ENCODE assay signal across 9 mouse cellular contexts in the genomic region with DNA sequence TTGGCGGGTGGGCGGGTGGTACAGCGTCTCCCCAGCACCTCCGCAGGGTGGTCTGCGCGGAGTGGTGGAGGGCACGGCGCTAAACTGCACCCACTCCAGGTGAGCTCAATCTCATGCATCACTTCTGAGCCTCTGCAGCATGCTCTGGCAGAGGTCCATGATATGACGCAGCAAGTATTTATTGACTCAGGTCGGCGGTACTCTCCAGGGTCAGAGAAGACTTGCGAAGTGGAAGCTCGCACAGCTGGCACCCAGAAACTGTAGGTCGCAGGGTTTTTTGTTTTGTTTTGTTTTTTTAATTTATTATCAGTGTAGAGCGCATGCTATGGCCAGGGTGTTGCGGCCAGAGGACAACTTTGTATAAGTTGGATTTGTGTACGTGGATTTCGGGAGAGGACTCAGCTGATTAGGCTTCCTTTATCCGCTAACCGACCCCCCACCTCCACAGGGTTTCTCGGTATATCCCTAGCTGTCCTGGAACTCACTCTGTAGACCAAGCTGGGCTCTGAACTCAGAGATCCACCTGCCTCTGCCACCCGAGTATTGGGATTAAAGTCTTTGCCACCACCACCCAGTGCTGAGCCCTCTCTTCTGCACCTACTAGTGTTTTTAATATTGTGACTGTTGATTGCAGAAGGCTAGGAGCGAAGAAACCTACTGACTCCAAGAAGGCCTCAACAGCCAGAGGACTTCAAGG. TPM values are rescaled to one million over a fixed set of nuclear protein-coding genes. Genes with fewer than 3 reads are reported as not detected.
DNase-seq lines count a peak whose midpoint lies in the region; ATAC-seq lines count a peak whose summit lies in the region.
"Had no signal": no experiment of that assay in that cellular context is flagged by ENCODE, and none has a peak within 500 bp of the region (broad histone marks: within the 10 kb centered on the region; RNA-seq: fewer than 3 reads in every experiment).

No protein-coding gene starts in this region.

- H3K27ac ChIP-seq in embryonic facial prominence, embryonic 12.5 days = peak overlapping the region; percentile 62

- H3K9me3 ChIP-seq in embryonic facial prominence, embryonic 12.5 days = no peaks in the 10 kb centered on the region
- H3K9me3 ChIP-seq in megakaryocyte, embryonic 14.5 days = no peaks in the 10 kb centered on the region

- peaks cover 23% of the 10 kb centered on the region for H3K4me1 ChIP-seq in embryonic facial prominence, embryonic 12.5 days
- H3K4me1 ChIP-seq in megakaryocyte, embryonic 14.5 days = peaks cover 37% of the 10 kb centered on the region

- H3K9ac ChIP-seq in embryonic facial prominence, embryonic 12.5 days = peak overlapping the region; percentile 43

- H3K4me2 ChIP-seq in embryonic facial prominence, embryonic 12.5 days (replicated peaks) = peak overlapping the region; percentile 86

- peaks cover 9% of the 10 kb centered on the region for H3K27me3 ChIP-seq in embryonic facial prominence, embryonic 12.5 days
- H3K27me3 ChIP-seq in megakaryocyte, embryonic 14.5 days (replicated peaks) = peaks cover 4% of the 10 kb centered on the region

- peak; percentile 82 to 93 for DNase-seq in adrenal gland, adult (ENCODE audit: inconsistent age in 2 of 2, low spot score in 1 of 2)
- no peak for DNase-seq in adrenal gland, postnatal 4 days (ENCODE audit: low spot score in 2 of 2)
- peak; percentile 32 for DNase-seq in adipocyte (ENCODE audit: low spot score)
- DNase-seq in heart, postnatal 36 days = peak; percentile 69 to 72
- DNase-seq in large intestine, adult 2 months (ENCODE audit: low read depth, low spot score) = peak; percentile 79
- peak; percentile 36 to 65 for DNase-seq in spleen, postnatal 14 days (ENCODE audit: low spot score in 2 of 2)

- intact Hi-C loops in heart, postnatal 36 days (cut with DNase I) = no loop called here

- ATAC-seq in embryonic facial prominence, embryonic 12.5 days (ENCODE audit: insufficient number of reproducible peaks, insufficient read depth, low FRiP score, low TSS enrichment) = peak; percentile 32

- WGBS in embryonic facial prominence, embryonic 12.5 days = 5% methylated on average over 23 of the region's 23 CpGs
- WGBS in large intestine, adult 2 months = 1% methylated on average over 23 of the region's 23 CpGs

- no peaks in the 10 kb centered on the region for H3K36me3 ChIP-seq in embryonic facial prominence, embryonic 12.5 days
- H3K36me3 ChIP-seq in megakaryocyte, embryonic 14.5 days (replicated peaks; ENCODE audit: low read length) = peaks cover 8% of the 10 kb centered on the region

- H3K4me3 ChIP-seq in embryonic facial prominence, embryonic 12.5 days = peak overlapping the region; percentile 88
- H3K4me3 ChIP-seq in megakaryocyte, embryonic 14.5 days (replicated peaks) = peak overlapping the region; percentile 96

RNA-seq across cellular contexts. Expression of a gene that starts 0.6 kb away (rescaled TPM):
- total RNA-seq in adrenal gland, postnatal 4 days (2021) = 10 to 100 TPM; 67.8 to 70.9 TPM
- polyA plus RNA-seq in embryonic facial prominence, embryonic 12.5 days (2016; fragmentation: Nextera tagmentation; extraction: Ambion mirVana) = 26.8 and 29.8 TPM in 2 replicates
- 10 to 100 TPM; 45.4 to 45.6 TPM for total RNA-seq in heart, postnatal 36 days (2021)
- polyA plus RNA-seq in large intestine, adult 2 months (2012; rRNA removed) = 25.5 and 35.8 TPM in 2 replicates
- 3.5 and 5.6 TPM in 2 replicates for polyA plus RNA-seq in megakaryocyte, embryonic 14.5 days (2012; ENCODE audit: insufficient read depth, low replicate concordance)

RNA-seq across cellular contexts. Expression of a gene that starts 15.1 kb away (rescaled TPM):
- total RNA-seq in adrenal gland, postnatal 4 days (2021) = 1 to 10 TPM; 1.1 to 1.9 TPM
- polyA plus RNA-seq in embryonic facial prominence, embryonic 12.5 days (2016; fragmentation: Nextera tagmentation; extraction: Ambion mirVana) = 3.6 and 3.7 TPM in 2 replicates
- total RNA-seq in heart, postnatal 36 days (2021) = not detected
- 0.41 and 0.52 TPM in 2 replicates for polyA plus RNA-seq in large intestine, adult 2 months (2012; rRNA removed)
- not detected in 2 replicates for polyA plus RNA-seq in megakaryocyte, embryonic 14.5 days (2012; ENCODE audit: insufficient read depth, low replicate concordance)
- total RNA-seq: neutrophil, adult 5-6 weeks had no signal

RNA-seq across cellular contexts. Expression of a gene that starts 21.3 kb away (rescaled TPM):
- total RNA-seq in adrenal gland, postnatal 4 days (2021) = 100 to 1,000 TPM; 137 to 149 TPM
- 98.5 and 103 TPM in 2 replicates for polyA plus RNA-seq in embryonic facial prominence, embryonic 12.5 days (2016; fragmentation: Nextera tagmentation; extraction: Ambion mirVana)
- total RNA-seq in heart, postnatal 36 days (2021) = 10 to 100 TPM; 45.7 to 51.6 TPM
- polyA plus RNA-seq in large intestine, adult 2 months (2012; rRNA removed) = 119 and 178 TPM in 2 replicates
- polyA plus RNA-seq in megakaryocyte, embryonic 14.5 days (2012; ENCODE audit: insufficient read depth, low replicate concordance) = 122 and 123 TPM in 2 replicates

Comparison
In these comparisons a context has a peak if more than half of its experiments do, and no peak if none do; other contexts are left out.
1. DNase-seq: peak in adrenal gland, adult (2 of 2), adipocyte (single experiment), heart, postnatal 36 days (2 of 2), large intestine, adult 2 months (single experiment) and spleen, postnatal 14 days (2 of 2); none in adrenal gland, postnatal 4 days (0 of 2).